Mouse (Mus musculus) macrophage (primary cell): Measurements from ENCODE around the gene Nhsl2. TPM values are rescaled to one million over a fixed set of nuclear protein-coding genes. Genes with fewer than 3 reads are reported as not detected.
"Not testable (repeated sequence)": the region's sequence is repeated elsewhere in the genome, so short reads cannot be mapped to it uniquely, and the experiment has no call there.

Source experiments
- H3K27ac ChIP-seq: fragments of 350-480 bp; formaldehyde crosslinking; 2 replicates; pipeline ENCODE4 v1.9.0; 2021
- H3K36me3 ChIP-seq: fragments of 350-480 bp; formaldehyde crosslinking; 2 replicates; pipeline ENCODE4 v1.9.0; 2021; ENCODE audit errors: inconsistent target
- H3K4me3 ChIP-seq: fragments of 350-480 bp; formaldehyde crosslinking; 2 replicates; pipeline ENCODE4 v1.9.0; 2021; ENCODE audit errors: inconsistent target
- H3K79me2 ChIP-seq: fragments of 350-480 bp; formaldehyde crosslinking; 2 replicates; pipeline ENCODE4 v1.9.0; 2021; ENCODE audit errors: inconsistent target
- WGBS: methylation state at CpG from one replicate; pipeline ENCODE4 v1.1.7; 2026; ENCODE audit warnings: inconsistent platforms; ENCODE audit not compliant: missing documents; 5-methylcytosine and 5-hydroxymethylcytosine counted together
- polyA plus RNA-seq: library from polyadenylated mRNA; stranded (reverse); fragments of 250-400 nt; gene quantifications from 3 replicates; pipeline ENCODE4 v1.2.4, GENCODE M21; 2018; ENCODE audit warnings: inconsistent platforms

Gene Nhsl2
- polyA plus RNA-seq, 1 experiment from 2014 or later = 1.6 TPM

- no peaks in the 10 kb centered on the region for H3K79me2 ChIP-seq
- WGBS = 60% methylated on average over 3 of the region's 3 CpGs
- no peaks in the 10 kb centered on the region for H3K36me3 ChIP-seq
- no peak overlapping the region for H3K4me3 ChIP-seq
- H3K27ac ChIP-seq = no peak overlapping the region
Measured at GRCm38 (mm10) chrX:102090605-102091004, 241.4 kb downstream of the Nhsl2 start.

DNA sequence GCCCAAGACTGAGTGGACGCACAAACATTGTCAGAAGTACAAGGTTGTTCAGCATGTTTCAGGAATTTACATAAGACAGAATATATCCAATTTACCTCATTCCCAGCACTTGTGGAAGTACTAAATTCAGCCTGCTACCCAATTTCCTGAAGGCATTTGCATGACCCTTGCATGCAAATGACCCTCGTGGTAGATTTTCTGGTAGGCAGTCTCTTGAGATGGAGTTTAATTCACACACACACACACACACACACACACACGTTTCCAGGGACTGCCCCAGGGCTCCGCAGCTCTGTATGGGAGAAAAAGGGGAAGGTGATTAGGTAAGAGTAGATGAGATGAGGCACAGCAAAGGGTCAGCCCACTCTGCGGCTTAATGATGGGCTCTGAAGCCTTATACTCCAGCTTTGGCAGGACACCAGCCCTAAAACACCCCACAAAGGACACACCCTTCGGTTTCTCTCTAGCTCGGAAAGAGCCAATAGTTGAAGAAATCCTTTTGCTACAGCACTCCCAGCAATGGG is 245.3 kb downstream of the Nhsl2 start:
- no peak overlapping the region for H3K4me3 ChIP-seq
- H3K36me3 ChIP-seq = no peaks in the 10 kb centered on the region
- H3K27ac ChIP-seq = no peak overlapping the region
- H3K79me2 ChIP-seq = no peaks in the 10 kb centered on the region
- 40% methylated on average over 7 of the region's 7 CpGs for WGBS

DNA sequence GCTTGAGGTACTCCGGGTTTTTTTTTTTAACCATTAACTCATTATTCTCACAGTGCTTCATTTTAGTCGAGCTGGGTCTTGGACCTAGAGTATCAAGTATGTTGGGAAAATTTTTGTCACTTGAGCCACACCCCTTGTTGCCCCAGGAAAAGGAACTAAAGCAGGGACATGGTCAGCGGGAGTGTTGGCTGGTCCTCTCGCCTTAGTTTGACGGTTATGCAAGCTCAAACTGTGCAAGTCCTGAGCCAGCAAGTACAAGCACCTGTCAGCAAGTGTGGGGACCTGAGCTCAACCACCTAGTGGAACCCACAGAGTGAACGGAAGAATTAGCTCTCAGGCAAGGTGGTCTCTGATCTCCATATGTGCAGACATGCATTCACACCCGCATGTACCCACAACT is 252.7 kb downstream of the Nhsl2 start:
- WGBS = 59% methylated on average over 6 of the region's 7 CpGs
- no peaks in the 10 kb centered on the region for H3K36me3 ChIP-seq
- no peaks in the 10 kb centered on the region for H3K79me2 ChIP-seq
- H3K4me3 ChIP-seq = no peak overlapping the region
- no peak overlapping the region for H3K27ac ChIP-seq

DNA sequence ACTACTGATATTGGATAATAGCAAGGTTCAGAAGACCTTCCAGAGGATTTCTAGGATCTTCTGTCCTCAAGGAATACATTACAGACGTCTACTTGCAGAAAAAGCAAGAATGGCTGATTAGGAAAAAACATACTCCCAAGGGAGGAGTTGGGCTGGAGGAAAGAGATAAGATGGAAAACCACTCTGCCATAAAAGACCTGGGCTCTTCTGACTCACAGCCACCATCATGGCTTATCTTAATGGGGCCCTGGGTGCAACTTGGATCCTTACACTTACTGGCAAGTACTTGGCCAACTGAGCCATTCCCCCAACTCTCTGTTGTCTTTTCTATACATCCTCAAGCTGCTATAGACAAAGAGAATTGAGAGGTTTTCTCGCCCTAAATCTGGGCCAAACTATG is 254.6 kb downstream of the Nhsl2 start:
- not testable (repeated sequence) for H3K79me2 ChIP-seq, H3K4me3 ChIP-seq, H3K27ac ChIP-seq, H3K36me3 ChIP-seq
- 88% methylated on average over 2 of the region's 2 CpGs for WGBS

DNA sequence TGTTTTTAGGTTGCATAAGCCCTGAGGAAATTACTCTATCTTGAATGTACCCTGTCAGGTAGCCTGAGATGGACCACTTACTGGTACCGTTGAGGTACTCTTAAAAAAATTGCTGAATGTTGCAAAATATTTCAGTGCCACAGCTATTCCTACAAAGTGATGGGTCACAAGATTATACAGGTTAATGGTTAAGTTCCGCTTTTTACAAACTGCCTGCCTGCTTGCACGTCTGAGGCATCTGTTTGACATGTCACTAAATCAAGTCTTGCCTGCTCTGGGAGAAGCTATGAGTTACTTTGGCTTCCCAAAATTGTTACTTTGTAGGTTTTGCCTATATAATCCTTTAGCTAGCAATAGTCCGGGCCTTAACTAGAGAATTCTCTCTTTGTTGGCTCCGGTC is 260.2 kb downstream of the Nhsl2 start:
- not testable (repeated sequence) for H3K79me2 ChIP-seq, H3K36me3 ChIP-seq, H3K27ac ChIP-seq, H3K4me3 ChIP-seq
- 45% methylated on average over 4 of the region's 5 CpGs for WGBS

DNA sequence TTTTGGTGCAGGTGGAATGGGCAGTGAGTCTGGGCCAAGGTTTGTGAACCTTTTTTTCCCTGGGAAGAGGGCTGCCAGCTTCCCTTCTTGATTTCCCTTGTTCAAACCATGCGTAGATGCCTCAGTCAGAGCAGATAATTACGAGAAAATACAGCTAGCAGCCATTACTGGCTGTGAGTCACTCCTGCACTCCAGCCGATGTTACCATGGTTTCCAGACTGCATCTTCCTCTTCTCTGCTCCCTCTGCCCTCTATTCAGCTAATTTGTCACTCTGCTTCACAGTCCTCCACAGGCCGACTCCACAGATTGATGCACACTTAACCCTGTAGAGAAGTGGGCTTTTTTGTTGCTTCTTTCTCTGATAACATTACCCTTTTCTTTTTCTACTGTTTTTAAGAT is 266.5 kb downstream of the Nhsl2 start:
- Histone ChIP-seq H3K27ac (no peak overlapping the region), H3K79me2 (peaks cover 14% of the 10 kb centered on the region), H3K4me3 (no peak overlapping the region), H3K36me3 (no peaks in the 10 kb centered on the region)
- 36% methylated on average over 3 of the region's 4 CpGs for WGBS

DNA sequence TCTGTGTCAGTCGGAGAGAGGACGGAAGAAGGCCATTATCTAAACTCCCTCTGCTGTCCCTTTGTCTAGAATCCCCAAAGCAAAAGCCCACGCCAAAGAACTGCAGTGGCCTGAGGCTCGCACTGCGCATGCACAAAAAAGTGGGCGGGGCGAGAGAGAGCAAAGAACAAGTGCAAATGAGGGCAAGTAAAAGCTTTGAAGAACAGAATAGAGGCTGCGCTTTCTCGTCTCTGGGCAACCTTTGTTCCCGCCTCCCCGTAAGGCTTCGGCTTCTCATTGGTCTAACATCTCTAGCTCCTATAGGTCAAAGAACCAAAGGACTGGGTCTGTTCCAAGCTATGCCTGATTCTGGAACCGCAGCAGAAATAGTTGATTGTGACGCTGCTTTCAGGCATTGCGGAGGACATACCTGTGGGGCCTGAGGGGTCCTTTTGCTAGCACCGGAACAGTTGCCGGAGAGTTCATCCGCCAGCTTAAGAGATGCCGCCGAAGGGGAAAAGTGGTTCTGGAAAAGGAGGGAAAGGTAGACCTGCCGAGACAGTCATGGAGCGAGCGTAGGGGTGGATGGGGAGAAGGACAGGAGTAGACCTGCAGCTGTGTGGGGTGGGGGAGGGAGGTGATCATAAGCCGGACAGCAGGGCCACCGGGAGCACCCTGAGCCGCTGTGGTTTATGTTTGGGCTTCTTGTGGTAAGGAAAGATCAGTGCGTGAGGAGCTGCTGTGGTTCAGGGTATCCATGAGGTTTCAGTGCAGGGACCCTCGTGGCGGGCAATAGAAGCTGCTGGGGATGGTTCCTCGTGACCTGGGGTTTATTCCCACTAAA is 270.1 kb downstream of the Nhsl2 start, which contains the start of gene Pin4:
Gene Pin4 (plus strand): TSS at position 406 of the 823 bp plus-strand sequence.
- peak within 1 kb of the TSS; percentile 51 for H3K27ac ChIP-seq

DNA sequence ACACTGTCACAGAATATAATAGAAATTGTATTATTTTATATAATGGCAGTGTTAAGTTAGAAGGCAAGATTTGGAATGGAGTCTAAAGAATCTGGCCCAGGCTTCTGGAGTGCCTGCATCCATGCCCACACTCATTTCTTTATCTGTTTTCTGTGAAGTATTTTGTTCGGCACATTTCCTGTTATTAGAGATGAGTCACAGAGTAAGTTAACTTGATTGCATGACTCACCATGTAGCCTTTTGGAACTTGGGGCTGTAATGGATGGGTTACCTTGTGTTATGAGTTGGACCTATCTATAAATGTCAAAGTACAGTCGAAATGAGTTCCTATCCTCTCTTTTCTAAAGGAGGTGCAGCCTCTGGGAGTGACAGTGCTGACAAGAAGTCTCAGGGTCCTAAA is 272.1 kb downstream of the Nhsl2 start:
- WGBS = 65% methylated on average over 2 of the region's 2 CpGs
- no peaks in the 10 kb centered on the region for H3K36me3 ChIP-seq
- H3K27ac ChIP-seq = no peak overlapping the region
- H3K4me3 ChIP-seq = no peak overlapping the region
- peaks cover 18% of the 10 kb centered on the region for H3K79me2 ChIP-seq

More for the DNA sequence above, 270.1 kb downstream of the Nhsl2 start, which contains the start of gene Pin4:
- Histone ChIP-seq H3K36me3 (no peaks in the 10 kb centered on the region), H3K79me2 (peaks cover 18% of the 10 kb centered on the region), H3K4me3 (peak within 1 kb of the TSS; percentile 82)
- 22% methylated on average over 30 of the region's 30 CpGs for WGBS

DNA sequence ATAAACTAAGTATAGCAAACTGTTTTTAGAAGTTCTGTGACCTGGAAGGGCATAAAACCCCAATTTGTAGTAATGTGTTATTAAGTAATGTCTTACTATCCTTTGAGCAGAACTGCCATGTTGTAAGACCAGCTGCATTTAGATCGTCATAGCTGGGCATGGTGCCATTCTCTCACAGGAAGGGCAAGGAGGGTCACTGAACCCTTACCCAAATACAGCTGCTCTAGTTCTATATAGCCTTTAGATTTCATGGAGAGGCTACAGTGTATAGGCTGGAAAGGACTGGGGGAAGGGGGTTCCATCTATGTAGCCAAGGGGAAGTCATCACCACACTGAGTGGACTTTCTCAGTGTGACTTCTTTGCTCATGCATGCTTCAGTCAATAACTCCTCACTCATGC is 292.0 kb downstream of the Nhsl2 start:
- 72% methylated on average over 1 of the region's 1 CpGs for WGBS
- H3K4me3 ChIP-seq = no peak overlapping the region
- H3K79me2 ChIP-seq = no peaks in the 10 kb centered on the region
- no peak overlapping the region for H3K27ac ChIP-seq
- H3K36me3 ChIP-seq = no peaks in the 10 kb centered on the region

Other genes starting within 250 kb of the Nhsl2 start
- 37.6 to 116 TPM (median 41.1 TPM) in 3 replicates for gene Ogt, start 209.3 kb upstream of the Nhsl2 start, polyA plus RNA-seq
- 4.9 to 10.7 TPM (median 5.8 TPM) in 3 replicates for gene Cxcr3, start 115.1 kb upstream of the Nhsl2 start, polyA plus RNA-seq
- gene Gm4779, start 55.0 kb upstream of the Nhsl2 start, polyA plus RNA-seq = not detected in 3 replicates
- not detected in 3 replicates for gene 8030474K03Rik, start 54.7 kb upstream of the Nhsl2 start, polyA plus RNA-seq
- gene Rtl5, start 221.9 kb downstream of the Nhsl2 start, polyA plus RNA-seq = 7.6 to 21.8 TPM (median 8.2 TPM) in 3 replicates